Mouse (Mus musculus) ES-CJ7 (cell line): ENCODE data around the gene Insig2.
A peak's percentile ranks its signal among the peaks of the same experiment; 100 is the strongest.

Experiments
- DNase-seq: peaks from one replicate; pipeline ENCODE4 v3.0.0; 2011; ENCODE audit warnings: low read depth, low spot score

The Insig2 gene

DNA sequence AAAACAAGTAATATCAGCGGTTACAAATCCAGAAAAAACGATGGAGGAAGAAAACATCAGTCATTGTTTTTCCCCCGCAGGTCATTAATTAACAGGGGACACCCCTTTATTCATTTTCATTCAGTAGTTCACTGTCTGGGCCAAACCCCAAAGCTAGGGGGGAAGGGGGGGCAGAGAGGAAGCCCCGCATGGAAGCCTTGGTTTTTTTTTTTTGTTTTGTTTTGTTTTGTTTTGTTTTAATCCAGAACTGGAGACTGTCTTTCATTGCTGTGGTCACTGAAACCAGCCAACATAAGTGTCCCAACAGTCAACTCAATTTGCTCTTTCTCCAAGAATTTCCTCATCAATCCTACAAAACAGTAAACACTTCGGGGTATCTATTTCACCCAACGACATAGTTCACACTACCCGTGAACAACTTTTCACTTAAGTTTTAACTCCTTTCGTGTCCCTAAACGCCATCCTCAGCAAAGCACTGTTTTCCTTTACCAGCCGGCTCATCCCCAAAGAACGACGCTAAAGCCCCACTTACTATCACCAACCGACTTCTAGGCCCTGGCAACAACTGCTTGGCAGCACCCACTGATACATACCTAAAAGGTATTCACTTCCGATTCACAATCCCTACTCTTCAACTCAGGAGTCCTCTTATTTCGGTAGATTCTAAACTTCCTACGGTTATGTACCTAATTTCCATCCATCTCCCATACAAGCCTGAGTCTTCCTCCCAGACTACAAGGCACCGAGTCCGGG is 5.6 kb downstream of the Insig2 start:
- DNase-seq = no peak

DNA sequence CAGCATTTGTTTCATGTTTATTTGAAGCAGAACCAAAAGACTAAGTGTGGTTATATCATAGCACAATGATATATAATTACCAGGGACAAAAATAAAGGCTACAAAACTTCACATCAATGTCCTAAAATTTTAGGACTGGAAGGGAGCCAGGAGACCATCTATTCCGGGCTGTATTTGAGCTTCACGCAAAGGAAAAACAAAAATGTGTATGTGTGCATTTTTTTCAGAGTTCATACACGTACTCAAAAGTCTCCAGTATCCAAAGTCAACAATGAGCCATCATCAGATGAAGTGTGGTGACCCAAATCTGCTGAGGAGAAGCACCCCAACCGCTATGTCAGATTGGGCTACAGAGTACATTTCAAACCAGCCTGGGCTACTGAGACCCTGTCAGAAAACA is 8.9 kb downstream of the Insig2 start:
- no peak for DNase-seq

DNA sequence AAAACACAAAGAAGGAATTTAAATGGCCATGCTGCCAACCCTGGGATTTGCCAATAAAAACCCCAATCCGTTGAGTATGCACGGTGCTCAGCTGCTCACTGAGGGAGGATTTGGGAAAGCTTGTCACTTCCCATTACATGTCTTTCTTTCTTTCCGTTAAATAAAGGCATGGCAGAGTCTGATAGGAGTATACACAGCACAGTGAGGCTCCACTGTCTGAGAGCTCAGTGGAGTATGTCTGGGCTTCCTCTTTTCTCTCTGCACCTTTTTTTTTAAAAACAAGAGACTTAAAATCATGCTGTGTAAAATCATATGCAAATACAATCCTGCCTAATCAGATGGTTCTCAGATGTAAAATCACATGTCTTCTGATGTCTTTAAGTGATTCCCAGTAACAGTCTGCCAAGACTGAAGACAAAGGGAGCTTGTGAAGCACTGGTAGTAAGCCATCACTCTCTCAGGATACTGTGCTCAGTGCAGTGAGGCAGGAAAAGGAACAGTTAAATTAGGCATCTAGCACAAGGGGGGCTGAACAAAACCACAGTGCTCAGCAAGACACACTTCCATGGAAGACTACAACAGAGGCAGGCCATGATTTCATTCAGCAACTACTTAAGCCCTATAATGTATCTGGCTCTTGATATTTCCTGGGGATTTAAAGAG is 17.5 kb downstream of the Insig2 start:
- no peak for DNase-seq

DNA sequence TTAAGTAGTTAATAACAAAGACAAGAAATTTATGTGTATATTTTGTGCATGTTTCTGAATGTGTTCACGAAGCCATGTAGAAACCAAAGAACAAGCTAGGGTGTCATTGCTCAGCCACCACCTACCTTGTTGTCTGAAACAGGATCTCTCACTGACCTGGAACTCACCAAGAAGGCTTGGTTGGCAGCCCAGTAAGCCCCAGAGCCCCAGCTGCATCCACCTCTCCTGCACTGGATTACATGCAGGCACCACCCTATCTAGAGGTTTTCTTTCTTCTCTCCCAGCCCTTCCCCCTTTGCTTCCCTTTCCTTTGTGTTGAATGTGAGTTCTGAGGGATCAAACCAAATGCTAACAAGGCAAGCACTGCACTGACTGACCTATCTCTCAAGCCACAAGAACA is 19.2 kb downstream of the Insig2 start:
- DNase-seq = no peak

DNA sequence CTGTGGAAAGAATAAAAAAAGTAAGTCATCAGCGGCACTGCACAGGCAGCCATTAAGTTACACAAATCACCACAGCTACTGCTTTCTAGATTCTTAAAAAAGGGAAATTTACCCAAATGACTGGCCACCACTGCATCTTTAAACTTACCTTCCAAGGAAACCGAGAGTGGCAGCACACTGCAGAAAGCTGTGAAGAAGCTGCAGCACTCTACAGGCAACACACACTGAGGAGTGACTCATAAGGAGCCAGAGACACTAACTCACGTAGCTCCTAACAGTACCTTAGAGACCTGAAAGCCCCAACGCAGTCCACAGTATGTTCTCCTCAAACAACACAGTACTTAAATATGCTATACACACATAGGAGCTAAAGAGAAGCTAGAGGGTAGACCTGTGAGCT is 20.1 kb downstream of the Insig2 start:
- no peak for DNase-seq

DNA sequence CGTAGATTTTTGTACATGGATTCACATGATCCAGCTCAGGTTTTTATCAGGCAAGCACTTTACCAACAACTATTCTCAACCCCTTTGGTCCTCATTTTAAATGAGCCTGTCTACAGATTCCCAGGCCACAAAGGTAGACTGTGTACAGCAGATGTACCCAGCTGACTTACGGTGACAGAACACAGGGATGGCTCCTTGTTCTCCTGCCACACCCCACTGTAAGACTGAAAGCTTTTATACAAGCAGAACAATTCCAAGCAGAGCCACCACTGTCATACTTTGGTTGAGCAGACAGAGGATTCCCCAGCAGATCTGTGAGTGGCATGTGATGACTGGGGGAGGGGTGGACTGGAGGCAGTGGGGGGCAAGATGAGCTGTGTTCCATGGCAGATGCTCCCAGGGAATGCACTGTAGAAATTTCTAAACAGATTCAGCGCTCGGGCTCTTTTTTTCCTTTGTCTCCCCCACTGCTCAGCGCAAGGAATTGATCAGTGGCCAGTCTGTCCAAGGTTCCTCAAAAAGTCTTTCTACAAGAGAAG is 35.6 kb downstream of the Insig2 start:
- no peak for DNase-seq

DNA sequence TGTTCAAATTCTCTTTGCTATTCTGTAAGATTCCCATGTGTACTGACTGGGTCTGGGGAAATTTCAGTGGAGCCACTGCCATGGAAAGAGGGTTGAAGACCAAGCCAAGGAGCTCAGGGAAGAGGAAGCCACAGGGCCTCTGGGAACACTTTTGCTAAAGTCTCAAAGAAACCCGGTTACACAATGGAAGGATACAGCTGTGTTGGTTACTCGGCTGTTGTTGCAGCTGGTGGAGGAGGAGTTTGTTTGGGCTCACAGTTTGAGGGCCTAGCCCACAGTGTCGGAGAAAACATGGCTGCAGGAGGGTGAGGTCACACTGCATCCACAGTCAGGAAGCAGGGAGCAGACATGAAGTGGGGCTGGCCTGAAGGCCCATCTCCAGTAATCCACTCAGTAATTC is 38.8 kb downstream of the Insig2 start:
- no peak for DNase-seq

DNA sequence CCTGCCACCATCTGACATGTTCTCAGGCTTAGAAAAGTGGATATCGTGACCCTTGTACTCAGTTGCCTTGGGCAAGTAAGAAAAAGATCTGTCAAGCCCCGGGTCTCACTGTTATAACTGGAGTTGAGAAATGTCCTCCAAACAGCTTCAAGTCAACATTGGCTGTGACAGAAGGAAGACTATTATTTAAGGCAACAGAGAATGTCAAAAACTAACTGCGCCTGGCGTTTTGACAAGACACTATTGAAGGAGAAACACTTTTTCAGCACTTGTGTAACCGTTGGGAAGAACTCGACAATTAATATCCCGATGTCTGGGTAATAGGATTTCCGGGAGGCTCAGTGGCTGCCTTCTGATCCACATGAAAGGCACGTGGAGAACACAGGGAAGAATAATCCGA is 41.5 kb downstream of the Insig2 start:
- DNase-seq = no peak

DNA sequence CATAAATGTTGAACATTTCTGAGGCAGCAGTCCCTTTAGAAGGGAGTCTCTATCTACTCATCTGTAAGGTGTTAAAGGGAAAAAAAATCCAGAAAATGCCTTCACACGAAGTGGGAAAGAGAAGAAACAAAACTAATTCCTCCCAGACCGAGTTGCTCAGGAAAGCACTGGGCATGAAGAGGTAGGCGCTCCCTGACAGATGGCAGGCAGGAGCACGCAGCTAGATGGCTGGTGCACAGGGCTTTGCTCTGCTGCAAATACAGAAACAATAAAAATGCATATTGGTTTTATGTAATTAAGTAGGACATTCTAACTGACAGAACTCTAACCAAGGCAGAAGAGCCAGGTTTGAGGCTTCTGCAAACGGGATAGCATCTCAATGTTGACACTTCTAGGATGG is 42.0 kb downstream of the Insig2 start:
- no peak for DNase-seq

DNA sequence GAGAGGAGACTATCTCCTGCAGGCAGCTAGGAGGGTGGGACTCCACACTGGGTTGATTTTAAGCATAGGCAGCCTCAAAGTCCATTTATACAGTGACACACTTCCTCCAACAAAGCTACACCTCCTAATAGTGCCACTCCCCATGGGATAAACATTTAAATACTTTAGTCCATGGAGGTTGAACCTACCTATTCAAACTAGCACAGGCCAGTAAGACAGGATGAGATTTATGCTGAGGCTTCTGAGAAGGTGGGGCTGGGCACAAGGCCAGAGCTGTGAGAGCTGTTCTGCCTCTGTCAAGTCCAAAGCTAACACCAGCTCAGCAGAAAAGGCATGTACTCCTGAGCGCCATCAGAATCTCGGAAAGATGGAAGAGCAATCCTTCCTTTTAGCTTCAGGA is 48.2 kb downstream of the Insig2 start:
- no peak for DNase-seq

DNA sequence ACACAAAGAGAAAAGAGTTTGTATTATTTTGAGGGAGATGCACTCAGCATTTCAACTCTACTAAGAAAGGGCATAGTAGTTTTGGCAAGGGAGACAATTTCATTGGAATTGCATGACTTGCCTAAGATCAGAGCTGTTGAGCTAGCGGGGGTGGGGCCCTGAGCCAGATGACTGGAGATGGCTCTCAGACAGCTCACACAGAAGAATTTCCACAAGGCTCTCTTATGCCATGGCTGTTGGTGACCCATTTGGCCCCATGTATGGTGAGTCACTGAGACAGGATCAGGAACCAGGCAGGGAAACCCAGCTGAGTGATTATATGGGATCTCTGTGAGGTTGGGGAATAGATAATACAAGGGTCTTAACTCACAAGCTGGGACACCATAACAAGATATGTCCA is 51.9 kb downstream of the Insig2 start:
- no peak for DNase-seq

DNA sequence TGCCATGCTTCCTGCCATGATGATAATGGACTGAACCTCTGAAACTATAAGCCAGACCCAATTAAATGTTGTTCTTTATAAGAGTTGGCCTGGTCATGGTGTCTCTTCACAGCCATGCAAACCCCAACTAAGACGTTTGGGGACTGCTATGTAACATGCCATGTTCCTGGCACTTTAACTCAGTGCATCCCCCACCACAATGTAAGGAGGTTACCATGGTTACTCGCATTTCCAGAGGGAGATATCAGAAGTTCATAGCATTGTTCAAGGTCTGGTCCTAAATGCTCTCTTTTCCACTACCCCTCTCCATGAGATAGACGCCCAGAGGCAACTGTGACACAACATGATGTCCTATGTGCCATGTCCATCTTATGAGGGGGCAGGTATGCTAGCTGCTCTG is 54.0 kb downstream of the Insig2 start:
- DNase-seq = no peak

DNA sequence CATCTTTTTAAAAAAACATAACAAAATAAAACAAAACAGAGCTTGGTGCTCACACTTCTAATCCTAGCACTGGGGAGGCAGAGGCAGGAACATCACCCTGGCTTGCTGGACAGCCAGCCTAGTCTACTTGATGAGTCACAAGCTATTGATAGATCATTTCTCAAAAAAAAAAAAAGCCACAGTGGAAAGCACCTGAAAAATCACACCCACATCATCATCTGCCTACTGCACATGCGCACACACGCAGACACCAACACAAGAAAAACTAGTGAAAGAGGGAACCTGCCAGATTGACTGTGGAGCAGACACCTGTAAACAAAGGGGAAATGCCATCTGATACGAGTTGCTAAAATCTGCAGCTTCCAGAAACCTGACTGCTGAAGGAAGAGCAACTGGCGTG is 54.9 kb downstream of the Insig2 start:
- no peak for DNase-seq

DNA sequence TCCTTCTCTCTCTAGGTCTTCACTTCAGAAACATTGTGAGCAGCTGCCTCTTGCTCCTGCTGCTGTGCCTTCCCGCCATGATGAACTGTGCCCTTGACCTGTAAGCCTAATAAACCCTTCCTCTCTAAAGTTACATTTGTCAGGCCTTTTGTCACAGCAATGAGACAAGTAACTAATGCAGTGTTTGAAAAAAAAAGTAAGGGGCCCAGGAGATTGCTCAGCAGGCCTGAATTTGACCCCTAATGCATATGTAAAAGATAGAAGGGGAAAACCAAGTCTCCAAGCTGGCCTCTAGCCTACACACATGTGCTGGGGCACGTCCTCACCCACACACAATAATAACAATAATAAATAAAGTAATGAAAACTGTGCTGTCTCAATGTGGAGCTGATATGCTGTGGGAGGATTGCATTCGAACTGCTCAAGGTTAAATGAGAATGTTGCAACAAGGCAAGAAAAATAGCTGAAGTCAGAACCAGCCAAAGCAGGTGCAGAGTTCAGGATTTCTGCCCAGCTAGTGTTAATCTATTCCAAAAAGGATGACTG is 56.4 kb downstream of the Insig2 start:
- DNase-seq = no peak

DNA sequence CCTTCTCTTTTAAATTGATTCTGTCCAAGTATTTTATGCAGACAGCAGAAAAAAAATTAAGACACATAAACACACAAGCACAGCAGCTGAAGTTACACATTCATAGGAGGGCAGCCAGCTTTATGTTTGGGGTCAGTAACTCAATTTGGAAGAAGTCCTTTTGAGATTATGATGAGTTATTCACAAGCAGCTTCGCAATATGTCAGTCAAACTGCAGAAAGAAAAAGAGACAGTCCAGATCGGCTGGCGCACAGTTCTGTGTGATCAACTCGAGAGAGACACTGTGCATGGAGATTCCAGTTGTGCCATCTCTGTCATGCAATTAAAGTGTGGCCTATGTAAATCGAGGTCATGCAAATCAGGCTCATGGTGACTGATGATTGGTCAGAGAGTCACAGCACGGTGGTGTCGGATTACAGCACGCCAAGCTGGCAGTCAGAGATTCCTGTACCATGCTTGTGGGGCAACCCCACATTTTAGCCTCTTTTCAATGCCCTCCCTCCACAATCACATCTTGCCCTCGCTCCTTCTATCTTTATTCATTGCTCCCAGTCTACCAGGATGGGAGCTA is 72.1 kb downstream of the Insig2 start:
- peak; percentile 71 for DNase-seq
